Mouse (Mus musculus): ENCODE data around the gene Zfp112.

GRCm38 (mm10) chr7:24133425-24133995 is 21.4 kb downstream of the Zfp112 start:
- no peak for TF ChIP-seq CTCF (IDR thresholded peaks at IDR 0.05; ENCODE audit: insufficient read depth, low read depth, low read length)
- TF ChIP-seq POLR2A (IDR thresholded peaks at IDR 0.05; ENCODE audit: insufficient read depth, low read depth, low read length): no peak
